In the genomic region with DNA sequence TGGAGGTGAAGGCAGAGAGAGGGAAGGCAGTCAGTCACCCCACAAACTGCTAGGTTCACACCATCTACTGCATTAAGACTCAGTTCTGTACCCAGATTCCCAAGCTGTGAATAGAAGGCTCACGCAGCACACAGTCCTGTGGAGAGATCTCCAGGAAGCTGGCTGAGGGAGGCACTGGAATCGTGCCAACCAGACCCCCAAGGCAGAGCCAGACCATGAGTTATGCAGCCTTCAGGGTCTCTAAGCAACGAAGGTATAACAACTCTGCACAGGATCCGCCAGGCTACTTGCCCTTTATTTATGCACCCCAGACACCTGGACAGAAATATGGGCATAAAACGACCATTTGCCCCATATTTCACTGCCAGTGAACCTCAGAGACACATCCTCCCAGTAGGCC, we compare ENCODE assay signal across 12 mouse cellular contexts.
DNase-seq lines count a peak whose midpoint lies in the region; ATAC-seq and TF ChIP-seq lines count a peak whose summit lies in the region.
"Had no signal": no experiment of that assay in that cellular context is flagged by ENCODE, and none has a peak within 500 bp of the region (broad histone marks: within the 10 kb centered on the region; RNA-seq: fewer than 3 reads in every experiment).

No protein-coding gene starts in this region.

- peak; percentile 47 for ATAC-seq in hindbrain, embryonic 13.5 days (ENCODE audit: low FRiP score)
- no peak for ATAC-seq in hindbrain, embryonic 11.5 days (ENCODE audit: low FRiP score)
- ATAC-seq in limb, embryonic 14.5 days (ENCODE audit: low FRiP score, low read depth), result no peak

- no peak overlapping the region for H3K4me2 ChIP-seq in hindbrain, embryonic 13.5 days
- no peak overlapping the region for H3K4me2 ChIP-seq in hindbrain, embryonic 11.5 days (replicated peaks; ENCODE audit: low read depth, low read length)
- no peak overlapping the region for H3K4me2 ChIP-seq in limb, embryonic 14.5 days (replicated peaks; ENCODE audit: low read depth, low read length, severe bottlenecking)
- H3K4me2 ChIP-seq: embryonic facial prominence, embryonic 13.5 days had no signal

- H3K27me3 ChIP-seq in hindbrain, embryonic 13.5 days, result no peaks in the 10 kb centered on the region
- H3K27me3 ChIP-seq in hindbrain, embryonic 11.5 days (ENCODE audit: control insufficient read depth, insufficient read depth, low read length), result no peaks in the 10 kb centered on the region
- H3K27me3 ChIP-seq in limb, embryonic 14.5 days (ENCODE audit: control insufficient read depth, insufficient read depth, low read length), result no peaks in the 10 kb centered on the region
- H3K27me3 ChIP-seq: embryonic facial prominence, embryonic 13.5 days had no signal

- H3K4me3 ChIP-seq in hindbrain, embryonic 13.5 days, result no peak overlapping the region
- no peak overlapping the region for H3K4me3 ChIP-seq in hindbrain, embryonic 11.5 days (ENCODE audit: low read depth, low read length)
- H3K4me3 ChIP-seq in limb, embryonic 14.5 days (replicated peaks; ENCODE audit: low read length), result no peak overlapping the region
- H3K4me3 ChIP-seq: embryonic facial prominence, embryonic 13.5 days had no signal

- WGBS in hindbrain, embryonic 13.5 days, result 38% methylated on average over 5 of the region's 5 CpGs
- whole genome bisulfite sequencing in hindbrain, embryonic 11.5 days, result 78% methylated on average over 5 of the region's 5 CpGs
- WGBS in limb, embryonic 14.5 days, result 13% methylated on average over 5 of the region's 5 CpGs

- H3K36me3 ChIP-seq in hindbrain, embryonic 13.5 days, result peaks cover 8% of the 10 kb centered on the region; the same call in 1 of the 2 replicates
- no peaks in the 10 kb centered on the region for H3K36me3 ChIP-seq in hindbrain, embryonic 11.5 days (ENCODE audit: control insufficient read depth, insufficient read depth, low read length)
- H3K36me3 ChIP-seq in limb, embryonic 14.5 days (ENCODE audit: control insufficient read depth, insufficient read depth, low read length), result peaks cover 8% of the 10 kb centered on the region; the same call in 1 of the 2 replicates

- DNase-seq in embryo, embryonic 11.5 days (ENCODE audit: low read depth, low spot score), result peak; percentile 22
- no peak for DNase-seq in embryo, embryonic 10.5 days (ENCODE audit: low spot score)
- no peak for DNase-seq in hindbrain, embryonic 11.5 days (ENCODE audit: low spot score)
- DNase-seq in brain, embryonic 14.5 days (ENCODE audit: low read depth), result peak; percentile 75
- peak; percentile 37 for DNase-seq in limb, embryonic 14.5 days (ENCODE audit: low spot score)
- no peak for DNase-seq in gastrocnemius, postnatal 25 days
- DNase-seq in adrenal gland, postnatal 10 days, result no peak
- DNase-seq: adrenal gland, adult 8-10 months; kidney, adult 2 months had no signal

- no peak overlapping the region for H3K9ac ChIP-seq in hindbrain, embryonic 13.5 days
- H3K9ac ChIP-seq in hindbrain, embryonic 11.5 days (ENCODE audit: low read depth, low read length), result no peak overlapping the region
- no peak overlapping the region for H3K9ac ChIP-seq in limb, embryonic 14.5 days (ENCODE audit: low read depth, low read length, severe bottlenecking)
- H3K9ac ChIP-seq: embryonic facial prominence, embryonic 13.5 days; liver, embryonic 14.5 days had no signal

- no peaks in the 10 kb centered on the region for H3K9me3 ChIP-seq in hindbrain, embryonic 13.5 days
- no peaks in the 10 kb centered on the region for H3K9me3 ChIP-seq in hindbrain, embryonic 11.5 days (ENCODE audit: control insufficient read depth, low read length)
- no peaks in the 10 kb centered on the region for H3K9me3 ChIP-seq in limb, embryonic 14.5 days (ENCODE audit: control insufficient read depth, low read length)
- H3K9me3 ChIP-seq: embryonic facial prominence, embryonic 13.5 days had no signal

- no peak for TF ChIP-seq CTCF in brain, embryonic 14.5 days (IDR thresholded peaks at IDR 0.05; ENCODE audit: borderline replicate concordance, extremely low read depth, insufficient read depth, insufficient read length)

- no peak for TF ChIP-seq POLR2A in brain, embryonic 14.5 days (IDR thresholded peaks at IDR 0.05; ENCODE audit: borderline replicate concordance, extremely low read depth, insufficient read depth, insufficient read length, poor library complexity, severe bottlenecking)
- no peak for TF ChIP-seq POLR2A in limb, embryonic 14.5 days (IDR thresholded peaks at IDR 0.05; ENCODE audit: borderline replicate concordance, extremely low read depth, insufficient read depth, insufficient read length)

- H3K27ac ChIP-seq in hindbrain, embryonic 13.5 days, result peak overlapping the region; percentile 82
- no peak overlapping the region for H3K27ac ChIP-seq in hindbrain, embryonic 11.5 days (ENCODE audit: low read depth, low read length)
- H3K27ac ChIP-seq in limb, embryonic 14.5 days (replicated peaks; ENCODE audit: low read depth, low read length), result no peak overlapping the region
- H3K27ac ChIP-seq: embryonic facial prominence, embryonic 13.5 days; liver, embryonic 14.5 days had no signal

- peaks cover 92% of the 10 kb centered on the region for H3K4me1 ChIP-seq in hindbrain, embryonic 13.5 days (replicated peaks)
- H3K4me1 ChIP-seq in hindbrain, embryonic 11.5 days (replicated peaks; ENCODE audit: control insufficient read depth, insufficient read depth, low read length), result peaks cover 22% of the 10 kb centered on the region
- peaks cover 27% of the 10 kb centered on the region for H3K4me1 ChIP-seq in limb, embryonic 14.5 days (ENCODE audit: control insufficient read depth, insufficient read depth, low read length)

Comparison
In these comparisons a context has a peak if more than half of its experiments do, and no peak if none do; other contexts are left out.
1. DNase-seq: peak in embryo, embryonic 11.5 days (single experiment), brain, embryonic 14.5 days (single experiment) and limb, embryonic 14.5 days (single experiment); none in embryo, embryonic 10.5 days (single experiment), hindbrain, embryonic 11.5 days (single experiment), gastrocnemius, postnatal 25 days (single experiment) and adrenal gland, postnatal 10 days (single experiment).